Mouse (Mus musculus): ENCODE results near the gene Camp. TPM values are rescaled to one million over a fixed set of nuclear protein-coding genes. Genes with fewer than 3 reads are reported as not detected.

Gene Camp
- polyA plus RNA-seq, 1 experiment: not detected

DNA sequence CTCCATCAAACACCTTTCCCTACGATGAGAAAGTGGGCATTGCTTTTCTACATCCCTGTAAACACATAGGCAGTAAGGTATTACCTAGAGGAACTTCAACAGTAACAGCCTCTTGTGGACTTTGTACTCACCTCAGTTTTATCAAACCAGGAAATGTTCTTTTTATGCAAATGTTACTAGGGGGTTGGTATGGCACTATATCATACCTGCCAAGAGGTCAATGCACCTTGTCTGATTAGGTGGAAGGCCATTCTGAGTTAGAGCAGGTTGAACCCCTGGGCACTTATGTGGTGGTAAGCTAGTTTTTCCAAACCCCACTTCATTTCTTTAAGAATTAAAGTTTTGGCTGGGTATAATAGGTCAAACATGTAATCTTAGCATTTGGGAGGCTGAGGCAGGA, 29.9 kb upstream of the Camp start:
- Histone ChIP-seq H3K27ac (ENCODE audit: insufficient read depth, low read depth, low read length) (no peak overlapping the region), H3K4me3 (ENCODE audit: insufficient read depth, low read length) (no peak overlapping the region), H3K4me1 (ENCODE audit: control insufficient read depth, insufficient read depth, low read length) (peaks cover 2% of the 10 kb centered on the region)
- no peak for TF ChIP-seq CTCF (IDR thresholded peaks at IDR 0.05; ENCODE audit: low read depth, low read length)
- TF ChIP-seq POLR2A (IDR thresholded peaks at IDR 0.05; ENCODE audit: borderline replicate concordance, low read depth, low read length): no peak

DNA sequence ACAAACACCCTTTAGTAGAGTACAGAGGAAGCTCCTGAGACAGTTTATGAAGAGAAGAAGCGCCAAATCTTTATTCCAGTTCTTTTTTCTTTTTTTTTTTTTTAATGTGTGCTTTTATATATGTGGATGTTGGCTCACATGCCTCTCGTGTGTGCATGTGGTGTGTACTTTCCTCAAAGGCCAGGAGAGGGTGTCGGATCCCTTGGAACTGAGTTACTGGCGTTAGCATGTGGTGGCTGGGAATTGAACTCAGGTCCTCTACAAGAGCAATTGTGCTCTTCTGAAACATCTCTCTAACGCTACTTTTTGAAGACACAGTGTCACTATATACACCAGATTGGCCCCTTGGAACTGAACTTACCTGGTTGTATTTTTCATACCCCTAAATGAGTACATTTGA, 28.2 kb upstream of the Camp start:
- H3K4me3 ChIP-seq (ENCODE audit: insufficient read depth, low read length): peak overlapping the region; percentile 68; the same call in 1 of the 2 replicates
- no peak for TF ChIP-seq POLR2A (IDR thresholded peaks at IDR 0.05; ENCODE audit: borderline replicate concordance, low read depth, low read length)
- TF ChIP-seq CTCF (IDR thresholded peaks at IDR 0.05; ENCODE audit: low read depth, low read length): no peak

DNA sequence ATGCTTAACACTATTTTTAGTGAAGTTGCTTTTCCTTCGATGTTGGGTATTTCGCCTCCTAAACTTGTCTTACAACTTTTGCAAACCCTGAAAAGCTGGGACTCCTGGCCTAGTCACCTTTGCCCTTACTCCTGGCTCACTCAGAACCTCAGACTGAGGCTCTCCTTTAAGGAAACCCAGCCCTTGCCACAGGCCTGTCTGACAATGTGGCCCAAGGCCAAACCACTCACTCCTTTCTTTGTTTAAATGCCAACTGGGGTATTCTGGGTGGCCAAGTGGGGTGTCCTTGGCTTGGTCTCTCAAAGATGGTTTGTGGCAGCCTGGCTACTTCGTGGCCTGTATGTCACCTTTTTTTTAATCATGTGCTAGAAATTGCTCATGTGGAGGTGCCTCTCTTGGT, 27.3 kb upstream of the Camp start:
- Histone ChIP-seq H3K27ac (ENCODE audit: insufficient read depth, low read depth, low read length) (no peak overlapping the region), H3K4me1 (ENCODE audit: control insufficient read depth, insufficient read depth, low read length) (peaks cover 2% of the 10 kb centered on the region), H3K4me3 (ENCODE audit: insufficient read depth, low read length) (peak overlapping the region; percentile 68)
- no peak for TF ChIP-seq CTCF (IDR thresholded peaks at IDR 0.05; ENCODE audit: low read depth, low read length)
- TF ChIP-seq POLR2A (IDR thresholded peaks at IDR 0.05; ENCODE audit: borderline replicate concordance, low read depth, low read length): no peak

More for the DNA sequence above, 28.2 kb upstream of the Camp start:
- Histone ChIP-seq H3K27ac (ENCODE audit: insufficient read depth, low read depth, low read length) (no peak overlapping the region), H3K4me1 (ENCODE audit: control insufficient read depth, insufficient read depth, low read length) (peaks cover 2% of the 10 kb centered on the region)

DNA sequence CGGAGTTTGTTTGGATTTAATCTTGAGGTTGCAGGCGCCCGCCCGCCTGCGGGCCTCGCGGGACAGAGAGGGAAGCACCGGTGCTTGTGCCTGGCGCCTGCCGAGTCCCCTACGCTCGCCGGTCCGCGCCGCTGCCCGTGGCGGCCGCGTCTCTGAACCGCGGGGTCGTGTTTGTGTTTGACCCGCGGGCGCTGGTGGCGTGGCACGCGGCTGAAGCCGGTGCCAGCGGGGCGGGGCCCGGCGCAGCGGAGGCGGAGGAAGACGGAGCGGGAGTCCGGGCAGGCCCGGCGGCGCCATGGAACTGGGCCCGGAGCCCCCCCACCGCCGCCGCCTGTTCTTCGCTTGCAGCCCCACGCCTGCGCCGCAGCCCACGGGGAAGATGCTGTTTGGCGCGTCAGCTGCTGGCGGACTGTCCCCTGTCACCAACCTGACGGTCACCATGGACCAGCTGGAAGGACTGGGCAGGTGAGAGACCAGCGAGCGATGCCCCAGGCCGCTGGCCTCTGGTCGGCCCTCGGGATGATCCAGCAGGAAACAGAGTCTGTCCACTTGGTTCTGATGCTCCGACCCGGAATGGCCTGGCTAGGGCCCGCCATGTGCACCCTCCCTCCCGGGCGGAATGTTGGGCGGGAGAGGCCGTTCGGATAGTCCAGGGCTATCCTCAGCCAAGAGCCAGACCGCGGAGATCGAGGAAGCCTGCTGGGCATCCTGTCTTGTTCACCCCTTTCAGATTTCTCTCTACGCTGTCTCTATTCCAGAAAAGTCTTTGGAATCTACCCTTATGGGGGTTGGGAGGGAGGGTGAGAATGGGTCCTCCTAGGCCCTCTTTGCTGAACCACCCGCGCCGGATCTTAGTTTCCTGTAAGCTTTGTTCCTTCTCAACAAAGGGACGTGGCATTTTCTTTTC, 26.5 kb upstream of the Camp start:
- no peak for TF ChIP-seq POLR2A (IDR thresholded peaks at IDR 0.05; ENCODE audit: borderline replicate concordance, low read depth, low read length)
- TF ChIP-seq CTCF (IDR thresholded peaks at IDR 0.05; ENCODE audit: low read depth, low read length): no peak
- Histone ChIP-seq H3K4me3 (ENCODE audit: insufficient read depth, low read length) (peak overlapping the region; percentile 68), H3K4me1 (ENCODE audit: control insufficient read depth, insufficient read depth, low read length) (peaks cover 4% of the 10 kb centered on the region), H3K27ac (ENCODE audit: insufficient read depth, low read depth, low read length) (peak overlapping the region; percentile 64)

DNA sequence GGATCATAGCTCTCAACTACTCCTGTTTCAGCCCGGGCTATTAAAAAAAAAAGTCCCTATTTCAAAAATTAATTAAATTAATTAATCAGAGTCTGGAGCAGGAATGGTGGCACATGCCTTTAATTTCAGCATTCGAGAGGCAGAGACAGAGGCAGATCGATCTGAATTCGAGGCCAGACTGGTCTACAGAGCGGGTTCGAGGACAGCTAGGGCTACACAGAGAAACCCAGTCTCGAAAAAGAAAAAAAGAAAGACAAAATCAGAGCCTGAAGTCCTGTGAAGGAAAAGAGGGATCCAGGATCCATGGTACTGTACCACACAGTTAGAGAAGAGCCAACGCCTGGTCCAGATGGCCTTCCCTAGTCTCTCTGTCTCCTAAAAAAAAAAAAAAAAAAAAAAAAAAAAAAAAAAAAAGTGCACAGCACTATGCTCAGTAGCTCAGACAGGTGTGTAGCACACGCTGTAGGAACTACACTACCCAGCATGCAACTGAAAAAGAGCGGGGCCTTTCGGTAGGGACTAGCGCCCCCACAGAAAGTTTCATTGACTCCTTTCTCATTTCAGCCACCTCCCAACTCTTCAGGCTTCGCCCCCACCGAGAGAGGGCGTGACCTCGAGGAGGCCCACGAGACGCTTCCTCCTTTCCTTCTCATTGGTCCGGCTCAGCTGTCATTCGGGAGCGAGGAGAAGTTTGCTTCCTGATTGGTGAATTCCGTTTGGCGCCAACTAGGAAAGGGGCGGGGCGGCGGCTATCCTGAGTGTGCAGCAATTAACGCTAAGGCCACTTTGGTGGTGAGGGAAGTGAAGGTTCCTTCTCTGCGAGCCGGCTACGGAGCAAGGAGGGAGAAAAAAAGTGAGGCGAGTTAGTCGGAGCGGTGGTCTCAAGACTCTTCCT, 25.6 kb upstream of the Camp start, which contains the start of gene Cdc25a:
Cdc25a (plus strand) TSS at position 783 of the 895 bp plus-strand sequence.
- TF ChIP-seq POLR2A (IDR thresholded peaks at IDR 0.05; ENCODE audit: borderline replicate concordance, low read depth, low read length): no peak
- H3K4me3 ChIP-seq (ENCODE audit: insufficient read depth, low read length): peak within 1 kb of the TSS; percentile 68

GRCm38 (mm10) chr9:109870983-109871572, 21.7 kb upstream of the Camp start:
- Histone ChIP-seq H3K27ac (ENCODE audit: insufficient read depth, low read depth, low read length) (no peak overlapping the region), H3K4me3 (ENCODE audit: insufficient read depth, low read length) (no peak overlapping the region), H3K4me1 (ENCODE audit: control insufficient read depth, insufficient read depth, low read length) (peaks cover 4% of the 10 kb centered on the region; the same call in 1 of the 2 replicates)
- TF ChIP-seq CTCF (IDR thresholded peaks at IDR 0.05; ENCODE audit: low read depth, low read length) (no peak), POLR2A (IDR thresholded peaks at IDR 0.05; ENCODE audit: borderline replicate concordance, low read depth, low read length) (no peak)

More for the DNA sequence above, 25.6 kb upstream of the Camp start, which contains the start of gene Cdc25a:
- H3K27ac ChIP-seq (ENCODE audit: insufficient read depth, low read depth, low read length): peak within 1 kb of the TSS; percentile 64
- H3K4me1 ChIP-seq (ENCODE audit: control insufficient read depth, insufficient read depth, low read length): peaks cover 6% of the 10 kb centered on the region

- Histone ChIP-seq H3K27ac (ENCODE audit: insufficient read depth, low read depth, low read length) (no peak overlapping the region), H3K4me3 (ENCODE audit: insufficient read depth, low read length) (no peak overlapping the region), H3K4me1 (ENCODE audit: control insufficient read depth, insufficient read depth, low read length) (peaks cover 8% of the 10 kb centered on the region; the same call in 1 of the 2 replicates)
- no peak for TF ChIP-seq CTCF (IDR thresholded peaks at IDR 0.05; ENCODE audit: low read depth, low read length)
- no peak for TF ChIP-seq POLR2A (IDR thresholded peaks at IDR 0.05; ENCODE audit: borderline replicate concordance, low read depth, low read length)
Observed at GRCm38 (mm10) chr9:109866218-109866617, 16.8 kb upstream of the Camp start.

- H3K27ac ChIP-seq (ENCODE audit: insufficient read depth, low read depth, low read length): no peak overlapping the region
- no peak overlapping the region for H3K4me3 ChIP-seq (ENCODE audit: insufficient read depth, low read length)
- no peak for TF ChIP-seq POLR2A (IDR thresholded peaks at IDR 0.05; ENCODE audit: borderline replicate concordance, low read depth, low read length)
- TF ChIP-seq CTCF (IDR thresholded peaks at IDR 0.05; ENCODE audit: low read depth, low read length): no peak
- H3K4me1 ChIP-seq (ENCODE audit: control insufficient read depth, insufficient read depth, low read length): peaks cover 9% of the 10 kb centered on the region; the same call in 1 of the 2 replicates
Observed at GRCm38 (mm10) chr9:109863085-109863484, 13.7 kb upstream of the Camp start.

DNA sequence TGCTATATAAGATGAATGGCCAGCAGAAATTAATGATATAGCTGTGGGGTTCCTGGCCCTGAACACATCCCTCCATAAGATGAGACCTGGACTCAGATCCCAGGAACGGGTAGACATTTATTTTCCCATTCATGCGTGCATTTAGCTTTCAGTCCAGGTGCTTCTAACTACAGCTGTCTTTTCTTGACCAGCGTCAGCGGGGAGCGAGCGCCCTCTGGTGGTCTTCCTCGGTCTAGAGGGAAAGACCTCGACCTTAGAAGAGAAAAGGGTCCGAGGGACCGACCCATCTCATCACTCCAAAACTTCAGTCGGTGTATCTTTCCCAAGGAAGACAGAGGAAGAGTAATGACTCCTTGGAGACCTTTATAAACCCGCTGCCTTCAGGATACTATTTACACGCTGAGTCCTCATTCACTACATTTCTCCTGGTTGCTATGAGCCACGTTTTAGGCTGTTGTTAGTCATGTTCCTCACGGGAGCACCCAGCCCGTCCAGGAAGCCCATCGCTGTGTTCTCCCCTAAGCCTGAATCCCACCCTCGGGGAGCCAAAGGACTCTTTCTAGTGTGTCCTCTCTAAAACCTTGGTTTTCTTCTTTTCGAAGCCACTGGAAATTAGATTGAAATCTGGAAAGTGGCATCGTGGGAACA, 13.1 kb upstream of the Camp start:
- TF ChIP-seq CTCF (IDR thresholded peaks at IDR 0.05; ENCODE audit: low read depth, low read length) (peak; percentile 89), POLR2A (IDR thresholded peaks at IDR 0.05; ENCODE audit: borderline replicate concordance, low read depth, low read length) (no peak)
- H3K4me3 ChIP-seq (ENCODE audit: insufficient read depth, low read length): peak overlapping the region; percentile 31; the same call in 1 of the 2 replicates
- H3K27ac ChIP-seq (ENCODE audit: insufficient read depth, low read depth, low read length): no peak overlapping the region
- H3K4me1 ChIP-seq (ENCODE audit: control insufficient read depth, insufficient read depth, low read length): peaks cover 9% of the 10 kb centered on the region; the same call in 1 of the 2 replicates
